Mouse (Mus musculus) liver, embryonic 14.5 days (tissue): ENCODE data around the gene Myl9. TPM values are rescaled to one million over a fixed set of nuclear protein-coding genes. Genes with fewer than 3 reads are reported as not detected.

ENCODE experiments used
- ATAC-seq: fragments of 200-750 bp; cut with Nextera tagmentation; 2 replicates; pipeline ENCODE4 v1.8.0; 2017; ENCODE audit warnings: moderate number of reproducible peaks, mild to moderate bottlenecking, moderate library complexity; ENCODE audit not compliant: insufficient read depth
- DNase-seq, 3 experiments: peaks; one replicate each; pipeline ENCODE4 v3.0.0-alpha.2; 2012 to 2013; ENCODE audit warnings: low read depth in 3 of 3, low spot score in 3 of 3
- H3K27ac ChIP-seq: fragments of 300-500 bp; sonication (generic); 2 replicates; pipeline ENCODE4 v1.5.1; 2014; ENCODE audit warnings: moderate library complexity, mild to moderate bottlenecking, control low read depth, inconsistent platforms
- H3K27me3 ChIP-seq: fragments of 300-500 bp; sonication (generic); 2 replicates; pipeline ENCODE4 v1.6.1; 2014; ENCODE audit warnings: mild to moderate bottlenecking, low read length, moderate library complexity; ENCODE audit not compliant: control insufficient read depth, insufficient read depth
- H3K36me3 ChIP-seq: fragments of 300-500 bp; sonication (generic); replicated peaks from 2 replicates; pipeline ENCODE4 v1.6.1; 2014; ENCODE audit warnings: low read depth; ENCODE audit not compliant: control insufficient read depth, insufficient read depth
- H3K4me1 ChIP-seq, 2 experiments: fragments of 200-500 bp in 1 of 2; fragments of 300-500 bp in 1 of 2; sonication (generic) in 1 of 2; replicated peaks; 2 replicates each; pipeline ENCODE4 v1.6.1; 2012 to 2014; ENCODE audit warnings: antibody characterized with exemption in 1 of 2, inconsistent platforms in 1 of 2, low read length in 1 of 2; ENCODE audit not compliant: control insufficient read depth in 2 of 2, insufficient read depth in 2 of 2
- H3K4me2 ChIP-seq: fragments of 300-500 bp; sonication (generic); 2 replicates; pipeline ENCODE4 v1.6.1; 2014; ENCODE audit warnings: low read depth, mild to moderate bottlenecking, control low read depth, moderate library complexity
- H3K4me3 ChIP-seq, 2 experiments: fragments of 200-500 bp in 1 of 2; fragments of 300-500 bp in 1 of 2; sonication (generic) in 1 of 2; 2 replicates each; pipeline ENCODE4 v1.5.1; 2012 to 2014; ENCODE audit warnings: low read depth in 2 of 2, low read length in 2 of 2, mild to moderate bottlenecking in 2 of 2, control low read depth in 1 of 2, inconsistent platforms in 1 of 2, moderate library complexity in 1 of 2; ENCODE audit not compliant: insufficient read depth in 1 of 2
- H3K9ac ChIP-seq: fragments of 300-500 bp; sonication (generic); replicated peaks from 2 replicates; pipeline ENCODE4 v1.6.1; 2014; ENCODE audit warnings: mild to moderate bottlenecking, control low read depth, moderate library complexity
- H3K9me3 ChIP-seq: fragments of 300-500 bp; sonication (generic); 2 replicates; pipeline ENCODE4 v1.6.1; 2016; ENCODE audit warnings: low read length, mixed read lengths; ENCODE audit not compliant: control insufficient read depth
- CTCF ChIP-seq: IDR thresholded peaks from 2 replicates; pipeline ENCODE4 v1.5.1; 2016; ENCODE audit warnings: antibody characterized with exemption, low read depth, control low read depth
- EP300 ChIP-seq: IDR thresholded peaks from 2 replicates; pipeline ENCODE4 v1.6.1; 2016; ENCODE audit warnings: antibody characterized with exemption, low read depth
- WGBS: fragments of 180-500 bp; shearing (Covaris S2); extraction: QIAGEN DNeasy Blood & Tissue Kit; methylation state at CpG from one replicate; pipeline ENCODE4 v1.1.7; 2014; ENCODE audit not compliant: insufficient replicate concordance; 5-methylcytosine and 5-hydroxymethylcytosine counted together
- polyA plus RNA-seq, 2 experiments: library from polyadenylated mRNA; depleted of rRNA in 1 of 2; stranded (reverse) in 1 of 2; unstranded in 1 of 2; fragments of >200 nt; fragmentation: Nextera tagmentation in 1 of 2; extraction: Ambion mirVana in 1 of 2; gene quantifications; 2 replicates each; pipeline versions ENCODE4 v1.2.1 to v1.2.3; 2012 to 2014

Myl9 gene
- polyA plus RNA-seq, 2 experiments, result 25.2 to 44.4 TPM

DNA sequence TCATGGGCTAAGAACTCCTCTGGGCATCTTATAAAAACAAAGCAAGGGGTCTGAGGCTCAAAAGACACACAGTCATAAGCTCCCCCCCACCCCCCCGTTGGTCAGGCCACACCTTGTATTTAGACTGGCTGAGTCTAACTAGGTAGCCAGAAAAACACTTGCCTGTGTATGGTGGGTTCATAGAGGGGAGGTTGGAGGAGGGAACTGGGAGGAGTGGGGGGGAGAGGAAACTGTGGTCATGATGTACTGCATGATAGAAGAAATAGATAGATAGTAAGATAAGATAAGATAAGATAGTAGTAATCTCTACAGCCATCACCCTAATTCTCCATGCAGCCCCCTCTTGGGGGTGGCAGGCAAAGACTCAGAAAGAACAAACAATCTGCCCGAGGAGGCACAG, 4.3 kb downstream of the Myl9 start:
- ATAC-seq, result no peak
- TF ChIP-seq EP300, result no peak
- TF ChIP-seq CTCF, result no peak
- peaks cover 36 to 52% of the 10 kb centered on the region in 2 experiments for H3K4me1 ChIP-seq
- WGBS, result 39% methylated on average over 2 of the region's 2 CpGs
- H3K9me3 ChIP-seq, result no peaks in the 10 kb centered on the region
- H3K9ac ChIP-seq, result no peak overlapping the region
- peaks cover 3% of the 10 kb centered on the region; the same call in 1 of the 2 replicates for H3K27me3 ChIP-seq
- H3K4me3 ChIP-seq, result no peak overlapping the region
- no peak overlapping the region for H3K27ac ChIP-seq
- no peak for DNase-seq
- H3K4me2 ChIP-seq, result no peak overlapping the region
- no peaks in the 10 kb centered on the region for H3K36me3 ChIP-seq

DNA sequence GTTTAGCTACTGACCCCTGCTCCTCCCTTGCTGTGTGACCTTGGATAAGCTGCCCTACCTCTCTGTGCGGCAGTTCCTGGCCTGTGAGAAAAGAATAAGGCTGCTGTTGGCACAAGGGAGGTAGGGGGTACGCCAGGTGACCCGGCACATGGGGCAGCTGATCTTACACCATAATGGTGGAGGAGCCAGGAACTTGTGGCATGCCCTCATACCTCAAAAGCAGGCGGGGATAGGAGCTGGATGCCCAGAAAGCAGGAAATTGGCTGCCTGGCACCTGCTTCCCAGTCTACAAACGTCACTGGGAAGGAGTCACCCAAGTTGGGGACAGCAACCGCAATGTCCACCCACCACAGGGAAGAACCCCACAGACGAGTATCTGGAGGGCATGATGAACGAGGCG, 4.9 kb downstream of the Myl9 start:
- H3K27ac ChIP-seq, result no peak overlapping the region
- no peak overlapping the region for H3K9ac ChIP-seq
- H3K9me3 ChIP-seq, result no peaks in the 10 kb centered on the region
- H3K36me3 ChIP-seq, result no peaks in the 10 kb centered on the region
- no peak for ATAC-seq
- no peak for DNase-seq
- TF ChIP-seq CTCF (no peak), EP300 (no peak)
- no peak overlapping the region for H3K4me2 ChIP-seq
- peaks cover 36 to 57% of the 10 kb centered on the region in 2 experiments for H3K4me1 ChIP-seq
- peaks cover 1% of the 10 kb centered on the region; the same call in 1 of the 2 replicates for H3K27me3 ChIP-seq
- H3K4me3 ChIP-seq, result no peak overlapping the region
- 68% methylated on average over 9 of the region's 9 CpGs for WGBS

DNA sequence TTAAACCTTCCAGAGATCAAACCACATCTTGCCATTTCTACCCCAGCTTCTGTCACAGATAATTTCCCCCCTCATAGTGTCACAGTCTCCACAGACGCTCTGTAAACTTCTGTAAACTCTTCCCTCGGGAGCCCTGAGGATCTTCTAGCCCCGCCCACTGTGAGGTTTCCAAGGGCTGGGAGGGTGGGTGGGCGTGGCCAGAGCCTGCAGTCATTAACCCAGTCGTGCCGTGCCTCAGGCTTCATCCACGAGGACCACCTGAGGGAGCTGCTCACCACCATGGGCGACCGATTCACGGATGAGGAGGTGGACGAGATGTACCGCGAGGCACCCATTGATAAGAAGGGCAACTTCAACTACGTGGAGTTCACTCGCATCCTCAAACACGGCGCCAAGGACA, 5.5 kb downstream of the Myl9 start:
- peak; percentile 14; the same call in 1 of the 2 replicates for ATAC-seq
- Histone ChIP-seq H3K9ac (no peak overlapping the region), H3K27me3 (no peaks in the 10 kb centered on the region; the same call in 1 of the 2 replicates), H3K27ac (no peak overlapping the region), H3K36me3 (no peaks in the 10 kb centered on the region), H3K4me2 (peak overlapping the region; percentile 50), H3K4me1 (peaks cover 36 to 54% of the 10 kb centered on the region in 2 experiments), H3K9me3 (no peaks in the 10 kb centered on the region), H3K4me3 (no peak overlapping the region)
- WGBS, result 11% methylated on average over 17 of the region's 17 CpGs
- 0 out of 2 replicates have a peak, but pooled peaks have one; percentile 20 for TF ChIP-seq CTCF
- no peak for TF ChIP-seq EP300
- peak; percentile 43 to 53 (median 48) for DNase-seq

GRCm38 (mm10) chr2:156781281-156781680, 6.1 kb downstream of the Myl9 start:
- Histone ChIP-seq H3K27me3 (no peaks in the 10 kb centered on the region), H3K9me3 (no peaks in the 10 kb centered on the region), H3K4me2 (peak overlapping the region; percentile 50), H3K9ac (no peak overlapping the region), H3K36me3 (no peaks in the 10 kb centered on the region), H3K4me1 (peaks cover 36 to 52% of the 10 kb centered on the region in 2 experiments), H3K4me3 (no peak overlapping the region), H3K27ac (no peak overlapping the region; the same call in 1 of the 2 replicates)
- DNase-seq, result no peak
- ATAC-seq, result no peak
- 43% methylated on average over 4 of the region's 4 CpGs for whole genome bisulfite sequencing
- TF ChIP-seq CTCF (no peak), EP300 (no peak)

- no peaks in the 10 kb centered on the region for H3K36me3 ChIP-seq
Observed at GRCm38 (mm10) chr2:156781836-156782480, 6.7 kb downstream of the Myl9 start.

More at GRCm38 (mm10) chr2:156781836-156782480, 6.7 kb downstream of the Myl9 start:
- peak; percentile 77 for TF ChIP-seq EP300
- peak; percentile 43 for TF ChIP-seq CTCF
- no peak overlapping the region for H3K9ac ChIP-seq
- peaks cover 36 to 52% of the 10 kb centered on the region in 2 experiments for H3K4me1 ChIP-seq
- H3K27ac ChIP-seq, result peak overlapping the region; percentile 85
- ATAC-seq (peak; percentile 71), DNase-seq (peak; percentile 52 to 57 (median 54))
- no peaks in the 10 kb centered on the region for H3K9me3 ChIP-seq
- 24% methylated on average over 4 of the region's 4 CpGs for WGBS
- no peaks in the 10 kb centered on the region for H3K27me3 ChIP-seq
- H3K4me2 ChIP-seq, result peak overlapping the region; percentile 29
- no peak overlapping the region for H3K4me3 ChIP-seq
